Mouse (Mus musculus) heart, postnatal 0 days (tissue): ENCODE data around the gene Cdh13.

ENCODE experiments used
- CTCF ChIP-seq: IDR thresholded peaks from 2 replicates; pipeline ENCODE4 v1.5.1; 2016; ENCODE audit warnings: antibody characterized with exemption, control low read depth, low read depth
- EP300 ChIP-seq: IDR thresholded peaks from 2 replicates; pipeline ENCODE4 v1.6.1; 2016; ENCODE audit warnings: antibody characterized with exemption, low read depth

DNA sequence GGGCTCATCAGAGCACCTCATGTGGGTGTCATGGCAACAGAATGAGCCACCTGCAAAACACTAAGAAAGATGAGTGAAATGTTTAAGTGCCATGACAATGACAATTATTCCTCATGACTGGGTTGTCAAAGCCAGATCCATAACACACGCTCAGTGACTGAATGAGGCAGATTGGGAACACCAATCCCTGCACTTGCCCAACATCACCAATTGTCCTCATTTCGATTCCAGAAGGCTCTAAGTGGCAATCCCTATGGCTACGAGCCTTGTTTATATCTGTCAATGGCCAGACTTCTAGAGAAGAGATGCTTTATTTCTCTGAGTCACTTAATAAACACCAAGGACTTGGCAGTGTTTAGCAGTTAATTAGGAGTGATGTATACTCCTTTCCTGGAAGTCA, 399.9 kb downstream of the Cdh13 start:
- TF ChIP-seq CTCF (no peak), EP300 (no peak)
